Mouse (Mus musculus): ENCODE measurements around the gene Opn1sw.

Opn1sw gene

GRCm38 (mm10) chr6:29388052-29388518, at the start of gene Opn1sw:
Opn1sw (minus strand) TSS chr6:29388468.
- no peak for DNase-seq

DNA sequence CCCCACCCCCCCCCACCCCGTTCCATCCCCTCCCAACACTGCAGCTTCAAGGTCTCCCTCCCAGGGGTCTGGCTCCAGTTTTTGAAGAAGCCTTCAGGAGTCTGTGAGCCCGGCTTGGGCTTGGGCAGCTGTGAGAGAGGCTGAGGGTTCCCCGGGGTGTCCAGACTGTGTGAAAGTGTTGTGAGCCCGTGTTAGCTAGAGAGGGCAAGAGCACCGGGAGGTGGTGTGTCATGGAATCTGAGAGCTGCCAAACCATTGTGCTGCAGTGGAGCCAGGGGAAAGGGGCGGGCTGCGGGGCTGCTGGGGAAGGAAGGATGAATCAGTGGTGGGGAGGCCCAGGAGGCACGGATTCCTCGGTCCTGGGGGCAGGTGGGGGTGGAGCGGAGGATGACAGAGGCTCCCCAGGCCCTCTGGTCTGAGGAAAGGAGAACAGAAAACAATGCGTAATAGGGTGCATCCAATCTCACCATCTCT, 48.2 kb upstream of the Opn1sw start:
- DNase-seq: no peak

- no peak for DNase-seq
These were observed 47.7 kb upstream of the Opn1sw start for GRCm38 (mm10) chr6:29435940-29436451.

DNA sequence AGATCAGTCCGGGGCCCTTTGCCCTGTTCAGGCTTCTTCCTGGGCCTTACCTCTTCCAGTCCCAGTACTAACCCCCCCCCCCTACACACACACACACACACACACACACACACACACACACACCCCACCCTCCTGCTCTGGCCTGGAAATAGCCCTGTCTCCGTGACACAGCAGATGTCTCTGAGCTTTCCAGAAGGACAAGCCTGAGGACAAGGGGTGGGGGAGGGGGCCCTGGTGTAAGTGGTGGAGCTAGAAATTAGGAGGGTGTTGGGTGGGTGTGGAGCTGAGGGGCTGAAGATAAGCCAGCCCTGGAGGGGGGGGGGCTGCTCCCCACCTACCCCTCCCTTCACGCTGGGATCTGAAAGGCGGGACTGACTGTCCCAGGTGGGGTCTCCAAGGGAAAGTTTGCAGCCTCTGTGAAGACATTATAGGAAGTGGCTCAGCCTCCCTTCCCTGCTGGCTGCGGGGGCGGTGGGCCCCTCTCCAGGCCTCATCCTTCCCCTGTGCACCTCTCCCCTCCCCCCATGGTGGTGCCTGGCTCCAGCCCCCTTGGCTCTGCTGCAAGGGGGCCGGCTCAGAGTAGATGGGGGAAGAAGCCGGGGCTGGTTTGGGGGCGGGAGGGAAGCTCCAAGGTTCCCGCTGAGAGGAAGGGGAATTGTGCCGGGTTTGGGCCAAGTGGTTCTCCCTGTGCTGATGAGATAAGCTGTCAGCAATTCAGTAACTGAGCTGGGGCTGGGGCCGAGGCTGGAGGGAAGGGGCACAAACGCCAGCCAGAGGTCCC, 46.8 kb upstream of the Opn1sw start:
- no peak for DNase-seq

- DNase-seq: peak in 1 of 2 experiments; percentile 15
These were observed 45.8 kb upstream of the Opn1sw start for GRCm38 (mm10) chr6:29433804-29434795.

- peak in 1 of 2 experiments; percentile 18 for DNase-seq
These were observed 45.0 kb upstream of the Opn1sw start, which contains the start of gene Flnc for GRCm38 (mm10) chr6:29433038-29433803. Flnc (plus strand) TSS chr6:29433256.

- no peak for DNase-seq
These were observed 44.4 kb upstream of the Opn1sw start for GRCm38 (mm10) chr6:29432676-29433037.

DNA sequence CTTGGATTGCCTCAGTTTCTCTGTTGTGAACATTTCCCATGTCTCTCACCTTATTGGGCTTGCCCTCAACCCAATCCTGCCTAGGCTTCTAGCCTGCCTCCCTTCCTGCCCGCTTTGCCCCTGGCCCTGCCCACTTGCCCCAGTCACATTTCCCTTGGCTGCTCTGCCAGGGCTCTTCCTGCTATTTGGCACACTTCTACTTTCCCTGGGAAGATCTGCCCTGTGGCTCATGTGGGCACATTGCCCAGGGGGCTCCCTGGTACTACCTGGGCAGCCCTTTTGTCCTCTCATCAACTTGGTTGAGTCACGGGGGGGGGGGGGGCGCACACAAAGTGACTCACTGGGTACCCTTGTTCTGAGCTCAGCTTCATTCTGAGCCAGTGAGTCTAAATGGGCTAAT, 43.9 kb upstream of the Opn1sw start:
- no peak for DNase-seq

DNA sequence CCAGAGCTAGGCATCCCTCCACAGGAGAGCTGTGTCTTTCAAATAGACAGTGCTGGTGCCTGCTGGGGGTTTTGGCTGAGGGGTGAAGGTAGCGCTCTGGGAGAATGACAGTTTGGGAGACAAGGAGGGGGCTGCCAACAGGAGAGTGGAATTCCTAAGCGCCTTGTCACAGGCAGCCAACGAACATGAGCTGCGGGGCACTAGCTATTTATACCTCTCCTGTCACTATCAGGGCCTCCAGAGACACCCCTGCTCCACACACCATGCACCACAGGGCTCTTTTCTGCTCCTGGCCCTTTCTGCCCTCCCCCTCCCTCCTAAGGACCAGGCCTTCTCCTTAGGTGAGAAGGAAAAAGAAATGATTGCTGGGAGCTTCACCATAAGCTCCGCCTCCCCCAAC, 43.2 kb upstream of the Opn1sw start:
- no peak for DNase-seq

- DNase-seq: no peak
These were observed 42.6 kb upstream of the Opn1sw start for GRCm38 (mm10) chr6:29430681-29431420.

DNA sequence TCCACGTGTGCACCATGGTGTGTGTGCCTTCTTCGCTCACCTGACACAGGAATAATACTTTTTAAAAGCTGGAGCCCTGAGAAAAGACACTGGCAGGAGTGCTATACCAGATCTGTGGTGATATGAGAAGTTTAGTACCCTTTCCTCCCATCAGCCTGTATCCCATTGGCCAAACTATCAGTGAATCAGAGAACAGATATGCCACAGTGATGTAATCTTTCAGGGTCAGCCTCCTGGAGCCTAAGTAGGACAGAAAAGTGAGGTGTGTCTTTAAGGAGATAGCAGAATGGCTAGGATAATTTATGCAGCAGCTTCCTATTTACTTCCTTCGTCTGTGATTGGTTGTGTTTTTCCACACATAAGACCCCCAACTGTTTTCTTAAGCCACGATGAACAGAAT, 39.9 kb upstream of the Opn1sw start:
- DNase-seq: no peak

DNA sequence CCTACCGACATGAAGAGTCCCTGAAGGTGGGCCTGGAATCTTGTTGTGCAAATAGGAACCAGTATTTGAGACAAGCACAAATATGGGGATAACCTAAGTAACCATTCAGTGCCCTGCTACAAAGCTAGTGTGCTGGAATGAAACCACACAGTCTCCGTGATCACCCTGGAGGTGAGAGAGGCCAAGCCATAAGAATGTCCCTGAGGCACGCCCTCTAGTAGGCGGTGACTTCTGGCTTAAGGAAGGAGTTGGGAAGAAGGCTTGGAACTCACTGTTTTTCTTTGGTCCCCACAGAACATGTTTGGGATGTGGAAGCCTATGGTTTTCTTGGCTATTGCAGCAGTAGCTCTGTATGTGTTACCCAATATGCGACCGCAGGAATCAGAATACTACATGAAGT, 38.1 kb upstream of the Opn1sw start:
- no peak for DNase-seq

DNA sequence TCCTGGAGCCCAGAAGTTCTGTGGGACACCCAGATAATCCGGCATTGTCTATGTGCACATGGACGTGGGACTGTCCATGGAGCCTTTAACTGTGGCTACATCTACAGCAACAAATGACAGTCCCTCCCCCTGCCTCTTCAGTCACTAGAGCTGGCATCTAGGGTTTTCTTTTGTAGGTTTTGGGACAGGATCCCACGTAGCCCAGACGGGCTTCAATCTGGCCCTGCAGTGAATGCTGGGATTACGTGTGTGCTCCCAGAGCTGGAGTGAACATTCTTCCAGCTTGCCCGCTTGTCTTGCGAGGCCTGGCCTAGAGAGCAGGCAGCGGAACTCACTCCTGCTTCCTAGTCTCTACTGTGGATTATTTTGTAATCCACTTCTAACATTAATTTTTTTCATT, 36.9 kb upstream of the Opn1sw start:
- no peak for DNase-seq

DNA sequence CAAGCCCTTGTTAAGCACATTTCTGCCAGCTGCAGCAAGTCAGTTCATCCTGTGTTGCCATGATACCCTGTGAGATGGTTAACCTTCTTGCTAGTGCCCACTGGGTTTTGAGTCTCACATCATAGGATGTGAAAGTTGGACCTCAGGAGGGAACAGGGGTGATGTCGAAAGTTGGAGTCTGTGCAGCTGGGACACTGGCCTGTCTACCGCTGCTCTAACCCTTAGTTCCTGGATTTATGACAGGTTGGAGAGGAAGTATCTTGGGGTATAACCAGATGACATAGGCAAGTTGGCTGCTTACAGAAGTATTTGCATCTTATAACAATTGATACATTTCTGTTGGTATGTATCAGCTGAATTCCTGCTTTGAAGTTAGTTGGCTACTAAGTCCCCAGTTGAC, 32.3 kb upstream of the Opn1sw start:
- no peak for DNase-seq

DNA sequence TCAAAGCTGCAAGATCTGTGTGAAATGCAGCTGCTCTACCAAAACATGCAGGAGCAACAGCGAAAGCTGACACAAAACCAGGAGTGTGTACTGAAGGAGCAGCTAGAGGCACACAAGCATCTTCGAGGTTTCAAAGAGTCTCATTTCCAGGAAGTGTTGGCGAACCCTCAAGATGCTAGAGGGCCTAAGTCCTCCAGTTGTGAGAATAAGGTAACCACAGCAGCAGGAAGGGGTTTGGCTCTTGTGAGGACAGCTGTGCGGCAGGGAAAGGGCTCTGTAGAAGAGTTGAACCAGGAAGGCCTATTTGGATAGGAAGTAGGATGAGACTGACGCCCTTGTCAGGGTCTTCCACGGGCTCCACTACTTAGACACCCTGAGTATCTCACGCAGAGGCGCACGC, 27.2 kb upstream of the Opn1sw start:
- no peak for DNase-seq

GRCm38 (mm10) chr6:29406412-29406811, 18.1 kb upstream of the Opn1sw start:
- DNase-seq: peak in 1 of 2 experiments; percentile 34

- DNase-seq: peak; percentile 27 to 39
These were observed 14.6 kb upstream of the Opn1sw start for GRCm38 (mm10) chr6:29402693-29403342.

GRCm38 (mm10) chr6:29399851-29400250, 11.6 kb upstream of the Opn1sw start:
- DNase-seq: no peak

DNA sequence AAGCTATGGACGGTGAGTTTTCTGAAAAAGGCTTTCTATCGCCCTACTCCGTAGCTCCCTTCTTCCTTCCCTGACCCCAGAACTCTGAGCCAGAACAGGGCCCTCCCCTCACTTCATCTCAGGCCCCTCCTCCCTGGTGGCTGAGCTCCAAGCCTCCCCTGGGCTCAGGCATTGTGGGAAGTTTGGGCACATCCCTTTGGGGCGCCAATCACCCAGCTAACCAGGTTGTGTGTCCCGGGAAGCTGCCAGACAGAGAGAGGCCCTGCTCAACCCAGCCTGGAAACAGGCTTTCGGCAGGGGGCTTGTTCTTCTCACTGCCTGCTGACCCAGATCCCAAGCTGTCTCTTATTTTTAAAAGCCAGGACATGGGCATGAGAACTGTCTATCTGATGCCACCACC, 9.3 kb upstream of the Opn1sw start:
- peak; percentile 69 to 72 for DNase-seq

DNA sequence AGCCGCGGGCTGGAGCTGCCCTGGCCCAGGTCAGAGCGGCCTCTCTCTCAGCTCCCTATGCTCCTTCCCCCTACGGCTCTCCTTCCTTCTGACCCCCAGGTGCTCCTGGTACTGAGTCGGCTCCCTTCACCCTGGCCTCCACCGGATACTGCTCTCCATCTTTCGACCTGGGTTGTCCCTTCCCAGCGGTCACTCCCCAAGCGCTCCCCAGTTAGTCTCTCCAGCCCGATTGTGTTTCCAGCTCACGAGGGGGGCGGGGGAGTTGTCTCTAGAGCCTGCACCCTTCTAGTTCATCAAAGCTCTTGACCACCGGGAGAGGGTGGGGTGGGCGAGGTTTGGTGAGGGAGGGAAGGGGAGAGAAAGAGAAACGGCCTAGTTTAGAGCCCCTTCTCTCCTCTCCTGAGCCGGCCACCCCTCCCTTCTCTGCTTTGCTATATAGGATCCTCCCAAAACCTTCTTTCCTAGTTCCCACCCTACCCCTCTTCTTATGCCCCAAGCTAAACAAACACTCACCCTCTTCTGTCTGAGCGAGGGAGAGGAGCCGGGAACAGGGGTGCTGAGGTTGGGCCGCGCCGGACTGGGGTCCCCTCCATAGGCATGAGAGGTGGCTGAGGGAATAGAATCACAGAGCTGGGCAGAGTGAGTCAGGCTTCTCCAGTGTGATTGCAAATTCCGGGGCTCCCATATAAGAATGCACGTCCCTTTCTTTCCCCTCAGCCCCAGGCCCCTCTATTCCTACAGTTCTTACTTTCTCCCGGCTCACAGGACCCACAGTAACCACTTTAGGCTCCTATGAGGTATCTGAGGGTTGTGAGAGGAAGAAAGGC, 8.7 kb upstream of the Opn1sw start:
- peak; percentile 45 to 56 for DNase-seq

Data from cerebellum, adult 18-20 months (tissue).